Mouse (Mus musculus): ENCODE measurements around the gene Zdhhc6.

Zdhhc6 gene

DNA sequence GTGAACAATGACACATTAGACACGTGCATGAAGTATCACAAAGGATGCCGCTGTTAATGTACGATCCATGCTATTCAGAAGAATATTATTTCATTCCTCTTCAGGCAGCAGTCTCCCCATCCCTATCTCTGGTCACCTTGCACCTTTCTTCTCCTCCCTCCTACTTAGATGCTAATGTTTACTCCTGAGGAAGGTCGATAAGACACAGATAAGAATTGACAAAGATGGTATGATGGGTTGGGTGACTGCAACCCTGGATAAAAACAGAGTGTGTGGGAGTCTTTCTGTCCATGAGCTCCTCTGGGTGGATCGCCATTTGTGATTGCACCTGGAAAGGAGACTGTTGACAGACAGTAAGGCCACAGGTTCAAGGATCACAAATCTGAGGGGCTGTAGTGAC, 57.3 kb downstream of the Zdhhc6 start:
- DNase-seq (ENCODE audit: low read depth, low spot score), result no peak

GRCm38 (mm10) chr19:55257656-55258375, 58.0 kb downstream of the Zdhhc6 start:
- no peak for DNase-seq (ENCODE audit: low read depth, low spot score)

DNA sequence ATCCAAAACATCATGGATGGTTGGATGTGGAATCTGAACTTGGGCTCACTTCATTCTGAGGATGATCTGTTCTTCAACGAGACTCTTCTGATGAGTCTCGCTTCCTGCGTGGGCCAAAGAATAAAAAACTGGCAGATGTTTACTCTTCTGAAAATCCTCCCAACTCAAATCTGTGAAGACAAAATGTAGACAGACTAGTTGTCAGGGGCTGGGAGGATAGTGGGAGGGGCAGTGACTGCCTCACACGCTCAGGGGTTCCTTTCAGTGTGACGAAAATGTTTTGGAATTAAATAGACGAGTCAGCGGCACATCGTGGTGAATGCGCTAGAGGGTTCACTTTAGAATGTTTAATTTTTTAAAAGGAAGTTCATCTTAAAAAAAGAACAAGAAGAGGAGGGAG, 59.7 kb downstream of the Zdhhc6 start:
- DNase-seq (ENCODE audit: low read depth, low spot score), result no peak

GRCm38 (mm10) chr19:55254513-55255016, 61.3 kb downstream of the Zdhhc6 start:
- peak; percentile 24 for DNase-seq (ENCODE audit: low read depth, low spot score)

GRCm38 (mm10) chr19:55253570-55254441, 62.0 kb downstream of the Zdhhc6 start:
- DNase-seq (ENCODE audit: low read depth, low spot score), result peak; percentile 30

- no peak for DNase-seq (ENCODE audit: low read depth, low spot score)
Observed at GRCm38 (mm10) chr19:55253239-55253569, 62.6 kb downstream of the Zdhhc6 start.

DNA sequence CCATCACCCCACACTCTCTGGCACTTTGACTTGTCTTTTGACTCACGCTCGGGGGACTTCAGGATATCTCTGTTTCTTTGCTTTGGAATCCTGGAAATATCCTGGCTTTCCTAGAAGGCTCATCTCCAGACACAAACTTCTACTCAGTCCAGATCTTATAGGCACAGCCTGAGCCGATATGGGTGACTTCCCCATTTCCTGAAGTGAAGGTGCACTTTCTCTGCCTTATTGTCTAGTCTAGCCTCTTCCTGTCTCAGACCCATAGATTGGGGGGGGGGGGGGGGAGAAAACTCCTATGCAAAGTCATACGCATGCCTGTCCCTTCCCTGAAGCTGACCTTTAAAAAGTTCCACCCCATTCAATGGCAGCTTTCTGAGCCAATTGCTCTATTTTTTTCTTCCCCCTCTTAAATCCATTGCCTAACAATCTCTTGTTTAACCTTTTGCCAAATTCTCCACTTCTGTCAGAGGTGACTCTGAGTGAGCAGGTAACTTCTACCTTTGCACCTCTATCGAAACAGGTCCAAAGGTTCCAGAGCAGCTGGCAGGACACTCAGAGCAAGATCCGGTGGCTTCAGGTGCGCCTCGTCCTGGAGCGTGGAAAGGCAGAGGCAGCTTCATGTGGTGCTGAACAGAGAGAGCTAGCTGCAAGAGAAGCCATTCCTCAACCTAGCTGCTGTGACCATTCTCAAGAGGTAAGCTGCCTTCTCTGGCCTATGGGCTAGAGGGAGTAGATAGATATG, 64.3 kb downstream of the Zdhhc6 start, which contains the start of gene Acsl5:
Acsl5 (plus strand) TSS at position 556 of the 742 bp plus-strand sequence.
- no peak for DNase-seq (ENCODE audit: low read depth, low spot score)

GRCm38 (mm10) chr19:55250451-55250850, 65.4 kb downstream of the Zdhhc6 start:
- no peak for DNase-seq (ENCODE audit: low read depth, low spot score)

GRCm38 (mm10) chr19:55247991-55248520, 67.8 kb downstream of the Zdhhc6 start:
- no peak for DNase-seq (ENCODE audit: low read depth, low spot score)

GRCm38 (mm10) chr19:55247563-55247962, 68.3 kb downstream of the Zdhhc6 start:
- DNase-seq (ENCODE audit: low read depth, low spot score), result no peak

DNA sequence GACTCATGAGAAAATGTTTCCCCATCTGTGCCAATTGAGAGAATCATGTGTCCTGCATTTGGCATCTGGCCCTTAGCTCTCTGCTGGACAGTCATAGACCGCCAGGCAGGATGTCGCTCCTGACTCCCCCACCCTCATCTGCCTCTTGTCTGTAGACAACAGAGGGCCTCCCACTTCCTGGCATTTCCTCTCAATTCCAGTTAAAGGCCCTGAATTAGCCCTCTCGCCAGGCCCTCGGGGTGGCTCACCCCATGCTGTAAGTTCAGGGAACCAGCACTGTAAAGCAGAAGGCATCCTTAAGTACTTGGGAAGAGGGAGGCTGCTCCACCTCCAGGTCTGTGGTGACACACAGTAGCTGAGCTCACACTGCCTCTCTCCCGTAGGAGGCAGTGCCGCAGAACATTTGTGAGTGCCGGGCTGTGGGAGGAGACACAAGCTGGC, 71.0 kb downstream of the Zdhhc6 start:
- peak; percentile 14 for DNase-seq (ENCODE audit: low read depth, low spot score)

DNA sequence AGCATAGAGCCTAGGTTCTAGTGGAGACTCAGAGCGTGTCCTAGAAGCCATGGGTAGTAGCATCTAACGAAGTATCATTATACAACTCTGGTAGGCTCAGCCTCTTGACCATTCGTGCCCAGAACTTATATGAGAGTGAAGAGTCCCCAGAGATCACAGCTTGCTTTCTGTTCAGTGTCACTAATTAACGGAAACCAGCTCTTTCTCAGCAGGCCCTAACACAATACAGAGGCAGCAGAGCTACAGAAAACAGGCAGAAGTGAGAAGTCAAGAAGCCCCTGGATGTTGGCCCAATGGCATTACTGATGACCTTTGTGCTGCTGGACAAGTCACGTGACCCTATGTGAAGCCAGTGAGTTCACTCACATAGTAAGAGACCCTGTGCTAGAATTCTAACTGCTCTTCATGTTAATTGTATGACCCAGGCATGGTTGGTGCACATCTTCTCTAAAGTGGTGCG, 74.6 kb downstream of the Zdhhc6 start, which contains the start of gene Gucy2g:
Gucy2g (minus strand) TSS at position 51 of the 460 bp plus-strand sequence.
- DNase-seq (ENCODE audit: low read depth, low spot score), result no peak

DNA sequence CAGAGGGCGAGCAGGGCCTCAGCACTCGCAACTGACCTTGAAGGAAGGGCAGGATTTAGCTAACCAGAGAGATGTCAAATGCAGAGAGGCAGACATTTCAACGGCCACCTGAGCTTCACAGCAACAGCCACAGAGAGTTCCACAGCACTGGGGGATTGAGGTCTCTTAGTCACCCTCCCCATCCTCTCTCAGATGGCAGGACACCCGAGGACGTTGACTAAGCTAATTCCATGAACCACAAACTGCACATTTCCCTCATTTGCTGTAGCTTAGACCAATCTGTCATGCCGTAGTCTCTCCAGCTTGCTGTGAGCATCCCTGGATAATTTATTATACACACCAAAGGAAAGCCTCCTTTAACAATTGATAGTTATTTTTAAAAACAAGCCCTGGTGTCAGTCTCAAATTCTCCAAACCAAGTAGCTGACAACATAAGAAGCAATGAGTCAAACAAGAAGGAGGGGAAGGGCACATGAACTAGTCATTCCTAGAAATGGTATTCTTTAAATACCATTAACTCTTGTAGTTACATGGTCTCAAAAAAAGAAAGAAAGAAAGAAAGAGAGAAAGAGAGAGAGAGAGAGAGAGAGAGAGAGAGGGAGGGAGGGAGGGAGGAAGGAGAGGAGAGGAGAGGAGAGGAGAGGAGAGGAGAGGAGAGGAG, 75.9 kb downstream of the Zdhhc6 start:
- DNase-seq (ENCODE audit: low read depth, low spot score), result no peak

- DNase-seq (ENCODE audit: low read depth, low spot score), result no peak
Observed at GRCm38 (mm10) chr19:55236564-55236963, 79.3 kb downstream of the Zdhhc6 start.

DNA sequence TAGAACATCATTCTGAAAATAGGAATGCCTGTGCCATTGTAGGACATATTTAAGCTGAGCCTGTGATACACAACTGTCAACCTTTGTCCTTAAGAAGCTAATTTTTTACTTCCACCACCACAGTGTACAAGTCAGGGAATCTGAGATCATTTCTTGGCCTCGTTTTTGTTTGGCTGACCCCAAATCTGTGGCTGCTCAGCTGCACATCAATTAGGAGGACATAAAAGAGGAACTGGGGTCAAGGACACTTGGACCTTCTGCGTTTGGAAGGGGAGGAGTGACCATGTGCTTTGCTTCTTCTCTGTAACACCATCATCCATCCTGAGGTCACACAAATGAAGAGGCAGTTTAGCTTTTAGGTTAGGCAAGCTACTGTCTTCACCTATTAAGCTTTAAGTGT, 79.8 kb downstream of the Zdhhc6 start:
- no peak for DNase-seq (ENCODE audit: low read depth, low spot score)

DNA sequence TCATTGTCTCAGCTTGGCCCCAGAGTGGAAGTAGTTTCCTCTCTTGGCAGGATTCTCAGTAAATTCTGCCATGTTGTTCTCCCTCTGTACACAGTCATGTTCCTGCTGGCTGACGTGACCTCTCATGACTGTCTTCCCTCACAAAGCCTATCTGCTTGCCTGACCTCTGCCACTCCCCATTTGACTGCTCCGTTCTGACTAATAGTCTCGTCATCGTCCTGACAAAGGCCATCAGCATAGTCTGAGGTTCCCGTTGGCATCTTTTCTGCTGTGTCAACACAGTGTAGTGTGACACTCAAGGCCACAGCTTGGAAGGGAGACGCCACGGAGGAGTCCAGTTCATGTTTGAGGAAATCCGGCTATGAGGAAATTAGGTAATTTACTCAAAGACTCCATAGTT, 83.7 kb downstream of the Zdhhc6 start:
- DNase-seq (ENCODE audit: low read depth, low spot score), result no peak

- DNase-seq (ENCODE audit: low read depth, low spot score), result no peak
Observed at GRCm38 (mm10) chr19:55231081-55231480, 84.8 kb downstream of the Zdhhc6 start.

DNA sequence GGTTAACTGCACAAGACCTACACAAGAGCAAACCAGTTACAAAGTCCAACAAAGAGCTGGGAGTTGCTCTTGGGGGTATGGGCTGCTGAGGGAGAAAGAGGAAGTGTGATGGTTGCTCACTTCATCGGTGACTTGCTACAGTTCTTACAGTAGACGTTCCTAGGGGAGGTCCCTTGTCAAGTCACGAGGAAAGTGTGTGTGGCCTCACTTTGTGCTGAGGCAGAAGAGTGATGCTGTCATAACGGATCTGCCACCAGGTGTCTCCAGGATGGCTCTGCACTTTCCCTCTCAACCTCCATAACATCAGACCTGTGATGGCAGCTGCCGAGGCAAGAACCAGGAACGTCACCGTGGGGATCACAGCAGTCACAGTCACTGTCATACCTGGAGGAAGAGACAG, 88.7 kb downstream of the Zdhhc6 start:
- no peak for DNase-seq (ENCODE audit: low read depth, low spot score)

GRCm38 (mm10) chr19:55226621-55227020, 89.2 kb downstream of the Zdhhc6 start:
- DNase-seq (ENCODE audit: low read depth, low spot score), result no peak

- no peak for DNase-seq (ENCODE audit: low read depth, low spot score)
Observed at GRCm38 (mm10) chr19:55222268-55222667, 93.6 kb downstream of the Zdhhc6 start.
